ENCODE assay signal across 12 mouse cellular contexts in genomic region chr6:61703003-61703402, GRCm38 (mm10).
"Had no signal": no experiment of that assay in that cellular context is flagged by ENCODE, and none has a peak within 500 bp of the region (broad histone marks: within the 10 kb centered on the region; RNA-seq: fewer than 3 reads in every experiment).

No protein-coding gene starts in this region.

- DNase-seq: kidney, adult 2 months; kidney, postnatal 25 days; layer of hippocampus, adult 9-11 months; liver, embryonic 13.5 days; lung, adult 2 months; lung, postnatal 14 days; lung, postnatal 4 days; midbrain, embryonic 14.5 days; right cerebral cortex, postnatal 4 days; thymus, adult 18-20 months; thymus, postnatal 36 days had no signal

- ATAC-seq: intestine, postnatal 0 days had no signal
